Mouse (Mus musculus) adipocyte (in vitro differentiated cells): ENCODE measurements at regions not wholly inside any gene's neighbourhood (a gene's known extent, or its start where the extent isn't known, plus 50 kb on each side); places are given as distances from the start of the nearest gene placed in this dataset.
A peak's percentile ranks its signal among the peaks of the same experiment; 100 is the strongest.
"Not testable (repeated sequence)": the region's sequence is repeated elsewhere in the genome, so short reads cannot be mapped to it uniquely, and the experiment has no call there.

ENCODE experiments used
- DNase-seq: peaks from one replicate; pipeline ENCODE4 v3.0.0-alpha.2; 2016; ENCODE audit warnings: low spot score

- no peak for DNase-seq
These were observed 134.8 kb upstream of the Bcor start for GRCm38 (mm10) chrX:12294941-12295340.

- no peak for DNase-seq
These were observed 136.3 kb upstream of the Bcor start for GRCm38 (mm10) chrX:12296264-12297053.

GRCm38 (mm10) chrX:12298609-12299008 lies 138.5 kb upstream of the Bcor start:
- no peak for DNase-seq

GRCm38 (mm10) chrX:12299236-12299635 lies 139.1 kb upstream of the Bcor start:
- no peak for DNase-seq

GRCm38 (mm10) chrX:12304678-12305077 lies 144.5 kb upstream of the Bcor start:
- DNase-seq: no peak

GRCm38 (mm10) chrX:12306940-12307339 lies 146.8 kb upstream of the Bcor start:
- DNase-seq: no peak

GRCm38 (mm10) chrX:12312534-12312933 lies 152.4 kb upstream of the Bcor start:
- no peak for DNase-seq

GRCm38 (mm10) chrX:12315658-12316057 lies 155.5 kb upstream of the Bcor start:
- no peak for DNase-seq

- DNase-seq: not testable (repeated sequence)
These were observed 157.3 kb upstream of the Bcor start for GRCm38 (mm10) chrX:12317488-12317887.

- no peak for DNase-seq
These were observed 158.9 kb upstream of the Bcor start for GRCm38 (mm10) chrX:12318848-12319651.

GRCm38 (mm10) chrX:12322453-12322852 lies 162.3 kb upstream of the Bcor start:
- peak; percentile 43 for DNase-seq

- DNase-seq: no peak
These were observed 163.1 kb upstream of the Bcor start for GRCm38 (mm10) chrX:12323268-12323667.

- no peak for DNase-seq
These were observed 163.7 kb upstream of the Bcor start for GRCm38 (mm10) chrX:12323812-12324211.

GRCm38 (mm10) chrX:12327464-12327863 lies 167.3 kb upstream of the Bcor start:
- no peak for DNase-seq

- no peak for DNase-seq
These were observed 180.4 kb upstream of the Bcor start for GRCm38 (mm10) chrX:12340561-12340960.

GRCm38 (mm10) chrX:12341356-12341965 lies 181.3 kb upstream of the Bcor start:
- DNase-seq: no peak

GRCm38 (mm10) chrX:12344805-12345555 lies 184.8 kb upstream of the Bcor start:
- no peak for DNase-seq

GRCm38 (mm10) chrX:12346856-12347255 lies 186.7 kb upstream of the Bcor start:
- DNase-seq: peak; percentile 8

GRCm38 (mm10) chrX:12348117-12348516 lies 188.0 kb upstream of the Bcor start:
- DNase-seq: peak; percentile 5

- DNase-seq: no peak
These were observed 194.7 kb upstream of the Bcor start for GRCm38 (mm10) chrX:12354875-12355274.

- DNase-seq: no peak
These were observed 197.9 kb upstream of the Bcor start for GRCm38 (mm10) chrX:12358026-12358425.
